Mouse (Mus musculus) ES-CJ7 (cell line): ENCODE results near the gene Bcl11b.

Experiments used
- DNase-seq: peaks from one replicate; pipeline ENCODE4 v3.0.0; 2011; ENCODE audit warnings: low read depth, low spot score

Bcl11b gene

DNA sequence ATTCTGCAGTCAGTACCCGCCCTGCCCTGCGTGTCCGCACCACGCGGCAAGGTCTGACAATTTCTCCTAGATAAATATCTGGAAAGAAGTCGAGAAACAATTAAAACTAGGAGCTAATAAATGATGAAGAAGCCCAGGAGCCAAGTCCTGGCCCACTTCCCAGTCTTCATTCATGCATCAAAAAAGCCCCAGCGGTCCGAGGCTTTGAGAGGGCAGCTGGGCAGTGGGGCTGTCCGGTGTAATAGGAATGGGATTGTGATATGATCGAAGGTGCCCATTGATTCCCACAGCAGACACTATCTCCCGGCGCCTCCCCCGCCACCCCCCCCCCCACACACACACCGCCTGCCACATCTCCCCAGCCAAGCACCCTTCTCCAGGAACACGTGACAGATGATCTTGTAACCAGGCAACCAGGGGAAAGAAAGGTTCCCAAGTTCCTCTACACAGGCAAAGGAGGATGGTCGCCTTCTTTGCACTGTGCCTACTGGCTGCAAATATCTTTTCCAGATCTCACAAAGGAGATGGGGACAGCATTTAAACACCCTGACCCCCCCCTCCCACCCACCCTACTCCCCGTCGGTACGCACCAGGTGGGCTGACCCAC lies 68.5 kb downstream of the Bcl11b start:
- no peak for DNase-seq

DNA sequence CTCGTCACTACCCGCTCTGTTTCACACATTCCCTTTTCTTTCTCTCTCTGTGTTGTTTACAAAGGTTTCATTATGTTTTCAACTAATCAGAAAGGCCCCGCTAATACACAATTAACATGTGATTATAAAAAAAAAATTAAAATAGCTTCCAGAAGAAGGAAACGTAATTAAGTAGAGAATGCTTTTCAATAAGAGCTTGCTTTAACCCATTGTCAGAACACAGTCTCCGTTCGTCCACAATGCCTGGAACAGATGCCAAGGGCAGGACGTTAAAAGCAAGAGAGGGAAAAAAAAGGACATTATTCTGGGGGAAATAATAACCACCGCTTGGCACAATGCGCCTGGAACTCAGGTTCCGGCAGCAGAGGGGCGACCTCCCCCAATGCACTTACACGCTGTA lies 71.3 kb downstream of the Bcl11b start:
- DNase-seq, result no peak

GRCm38 (mm10) chr12:107931476-107931875 lies 71.9 kb downstream of the Bcl11b start:
- DNase-seq, result no peak

GRCm38 (mm10) chr12:107930611-107931350 lies 72.6 kb downstream of the Bcl11b start:
- no peak for DNase-seq

DNA sequence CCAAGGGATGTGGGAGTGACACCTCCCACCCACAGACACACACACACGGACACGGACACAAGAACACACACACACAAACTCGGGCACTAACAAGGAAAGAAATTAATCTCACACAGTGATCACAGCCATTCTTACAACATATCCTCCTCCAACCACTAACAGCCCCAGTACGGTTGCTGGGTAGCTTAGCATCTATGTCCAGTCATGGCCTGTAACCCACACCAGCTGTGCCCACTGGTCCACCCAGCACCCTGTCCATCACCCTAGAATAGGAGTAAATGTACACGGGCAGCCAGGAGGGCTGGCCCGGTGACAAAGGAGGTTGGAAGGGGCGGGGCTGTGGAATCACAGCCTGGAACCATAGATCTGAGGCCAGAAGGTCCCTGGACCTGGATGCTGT lies 74.5 kb downstream of the Bcl11b start:
- DNase-seq, result no peak

DNA sequence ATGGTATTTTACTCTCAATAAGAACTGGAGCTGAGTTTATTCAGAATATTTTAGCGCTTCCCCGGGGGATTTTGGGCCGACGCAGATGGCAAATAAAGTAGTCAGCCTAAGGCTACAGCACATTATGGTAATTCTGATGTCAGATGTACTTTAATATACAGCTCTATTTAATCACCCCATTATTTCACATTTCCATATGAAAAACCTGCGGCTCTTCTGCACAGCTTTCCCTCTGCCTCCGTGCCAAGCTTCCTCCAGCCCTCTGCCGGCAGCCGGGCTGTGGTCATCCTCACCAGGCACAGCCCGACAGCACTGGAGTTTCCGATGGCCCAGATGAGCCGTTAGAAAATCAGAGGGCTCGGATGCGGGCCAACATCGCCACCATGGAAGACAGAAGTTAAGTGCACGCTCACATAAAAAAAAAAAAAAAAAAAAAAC lies 74.9 kb downstream of the Bcl11b start:
- no peak for DNase-seq

DNA sequence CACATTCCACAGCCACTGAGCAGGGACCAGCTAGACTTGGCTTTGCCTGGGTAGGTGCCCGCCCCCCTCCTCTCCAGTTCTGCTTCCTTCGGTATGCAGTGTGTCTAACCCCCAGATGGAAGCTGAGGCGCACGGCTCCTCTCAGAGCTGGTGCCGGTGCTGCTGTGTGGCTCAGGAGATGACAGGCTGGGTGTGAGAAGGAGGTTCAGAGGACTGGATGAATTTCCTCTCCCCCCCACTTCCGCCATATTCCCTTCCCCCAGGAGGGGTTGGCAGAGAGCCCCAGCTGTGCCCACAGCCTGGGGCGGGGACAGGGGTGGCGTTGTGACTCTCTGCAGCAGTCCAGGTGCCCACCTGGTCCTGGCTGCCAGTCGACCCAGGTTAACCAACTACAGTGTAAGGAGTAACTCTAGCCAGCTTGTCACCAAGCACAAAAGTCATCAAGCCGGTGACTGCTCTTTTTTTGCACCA lies 75.4 kb downstream of the Bcl11b start:
- DNase-seq, result no peak

- DNase-seq, result no peak
Observed at GRCm38 (mm10) chr12:107926074-107926855, 77.1 kb downstream of the Bcl11b start.

- no peak for DNase-seq
Observed at GRCm38 (mm10) chr12:107924696-107925095, 78.7 kb downstream of the Bcl11b start.

GRCm38 (mm10) chr12:107923963-107924362 lies 79.4 kb downstream of the Bcl11b start:
- DNase-seq, result no peak

GRCm38 (mm10) chr12:107922180-107922579 lies 81.2 kb downstream of the Bcl11b start:
- DNase-seq, result no peak

- no peak for DNase-seq
Observed at GRCm38 (mm10) chr12:107921566-107921965, 81.8 kb downstream of the Bcl11b start.

DNA sequence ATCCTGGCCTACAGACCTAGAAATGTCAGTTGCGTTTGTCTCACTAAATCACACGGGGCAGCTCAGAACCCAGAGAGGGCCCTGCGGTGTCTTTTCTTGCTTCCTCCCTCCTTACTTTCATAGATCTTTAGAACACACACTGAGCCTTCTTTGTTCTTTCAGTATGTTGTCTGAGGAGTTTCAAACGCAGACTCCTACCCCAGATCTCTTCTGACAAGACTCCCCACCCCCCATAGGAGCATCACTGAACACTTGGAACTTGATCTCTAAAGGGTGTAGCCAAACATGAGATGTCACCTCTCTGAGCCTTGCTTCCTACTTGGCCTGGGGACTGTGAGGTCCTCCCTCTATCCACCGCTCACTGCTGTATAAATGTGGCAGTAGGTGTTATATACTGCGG lies 82.2 kb downstream of the Bcl11b start:
- no peak for DNase-seq

DNA sequence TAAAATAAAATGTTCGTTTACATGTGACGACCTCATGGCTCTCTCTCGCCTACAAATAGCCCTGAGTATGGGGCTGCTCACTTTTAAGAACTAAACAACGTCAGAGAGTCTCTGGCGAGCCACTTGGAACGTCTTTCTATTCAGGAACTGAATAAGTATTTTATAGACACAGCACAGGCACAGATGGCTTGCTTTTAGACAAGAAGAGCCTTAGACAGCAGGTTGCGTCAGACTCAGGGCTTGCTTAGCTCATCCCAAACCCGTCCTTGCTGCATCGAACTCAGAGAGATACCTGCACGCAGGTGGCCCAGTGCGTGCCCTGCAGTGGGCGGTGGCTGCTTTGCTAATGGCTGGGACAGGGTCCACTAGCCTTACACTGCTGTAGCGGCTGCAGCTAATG lies 82.7 kb downstream of the Bcl11b start:
- DNase-seq, result no peak

- DNase-seq, result no peak
Observed at GRCm38 (mm10) chr12:107920076-107920475, 83.3 kb downstream of the Bcl11b start.

- no peak for DNase-seq
Observed at GRCm38 (mm10) chr12:107918779-107919178, 84.6 kb downstream of the Bcl11b start.

- no peak for DNase-seq
Observed at GRCm38 (mm10) chr12:107916008-107916407, 87.4 kb downstream of the Bcl11b start.

GRCm38 (mm10) chr12:107915396-107915795 lies 88.0 kb downstream of the Bcl11b start:
- peak; percentile 81 for DNase-seq

- DNase-seq, result peak; percentile 9
Observed at GRCm38 (mm10) chr12:107908826-107909225, 94.6 kb downstream of the Bcl11b start.

GRCm38 (mm10) chr12:107905333-107905732 lies 98.1 kb downstream of the Bcl11b start:
- DNase-seq, result peak; percentile 17

DNA sequence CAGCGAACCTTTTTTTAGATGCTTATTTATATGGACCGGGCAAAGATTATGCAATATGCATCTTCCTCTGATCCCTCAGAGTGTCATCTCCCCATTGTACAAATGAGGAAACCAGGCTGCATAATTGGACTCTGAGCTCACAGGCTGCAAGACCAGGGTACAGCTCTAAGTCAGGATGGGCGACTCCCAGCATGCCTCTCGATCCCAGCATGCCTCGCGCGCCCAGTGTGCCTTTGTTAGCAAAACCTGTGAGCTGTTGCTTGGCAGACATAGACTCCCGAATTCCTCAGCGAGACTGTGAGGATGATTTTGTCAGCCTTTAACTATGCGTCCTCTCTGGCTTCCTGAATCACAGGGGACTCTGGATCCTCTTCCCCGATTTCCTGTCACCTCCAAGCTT lies 98.9 kb downstream of the Bcl11b start:
- peak; percentile 60 for DNase-seq

GRCm38 (mm10) chr12:107903949-107904348 lies 99.5 kb downstream of the Bcl11b start:
- DNase-seq, result peak; percentile 66
